Mouse (Mus musculus) C2C12 (cell line): ENCODE data around the gene Exoc4. TPM values are rescaled to one million over a fixed set of nuclear protein-coding genes. Genes with fewer than 3 reads are reported as not detected.
A peak's percentile ranks its signal among the peaks of the same experiment; 100 is the strongest.

Source experiments
- H3K27me3 ChIP-seq: one replicate; pipeline ENCODE4 v1.6.1; 2011; ENCODE audit not compliant: control insufficient read depth, insufficient read depth, insufficient read length
- H3K36me3 ChIP-seq: one replicate; pipeline ENCODE4 v1.6.1; 2011; ENCODE audit not compliant: control insufficient read depth, insufficient read depth
- H3K4me3 ChIP-seq: one replicate; pipeline ENCODE4 v1.5.1; 2011; ENCODE audit warnings: mild to moderate bottlenecking, control low read depth; ENCODE audit not compliant: poor library complexity, insufficient read depth, severe bottlenecking
- H3K79me2 ChIP-seq: one replicate; pipeline ENCODE4 v1.6.1; 2011; ENCODE audit not compliant: control insufficient read depth, insufficient read depth
- H3K79me3 ChIP-seq: one replicate; pipeline ENCODE4 v1.6.1; 2011; ENCODE audit warnings: low read depth, control low read depth
- H3ac ChIP-seq: one replicate; pipeline ENCODE3; 2011; ENCODE audit warnings: low read depth; ENCODE audit not compliant: control insufficient read depth, insufficient read length
- CEBPB ChIP-seq: IDR thresholded peaks from one replicate; pipeline ENCODE4 v1.6.1; 2011; ENCODE audit warnings: low read depth, mild to moderate bottlenecking, control low read depth, moderate library complexity
- CTCF ChIP-seq: IDR thresholded peaks from one replicate; pipeline ENCODE4 v1.5.1; 2011; ENCODE audit not compliant: control insufficient read depth, insufficient read depth, insufficient read length
- FOSL1 ChIP-seq: IDR thresholded peaks from one replicate; pipeline ENCODE4 v1.8.0; 2011; ENCODE audit warnings: mild to moderate bottlenecking, low read length; ENCODE audit not compliant: poor library complexity, insufficient read depth, severe bottlenecking
- MAX ChIP-seq: IDR thresholded peaks from one replicate; pipeline ENCODE4 v1.6.1; 2011; ENCODE audit warnings: mild to moderate bottlenecking, control low read depth
- MYOD1 ChIP-seq: IDR thresholded peaks from one replicate; pipeline ENCODE4 v1.6.1; 2011; ENCODE audit warnings: low read depth; ENCODE audit not compliant: control insufficient read depth, insufficient read length
- MYOG ChIP-seq: IDR thresholded peaks from one replicate; pipeline ENCODE4 v1.6.1; 2011; ENCODE audit not compliant: control insufficient read depth, insufficient read length; ENCODE audit errors: extremely low read depth
- USF1 ChIP-seq: IDR thresholded peaks from one replicate; pipeline ENCODE4 v1.6.1; 2011; ENCODE audit warnings: low read depth, mild to moderate bottlenecking, control low read depth, moderate library complexity
- polyA plus RNA-seq: library from polyadenylated mRNA; unstranded; fragments of >200 nt; fragmentation: generic; extraction: Trizol; gene quantifications from one replicate; pipeline ENCODE4 v1.2.1, GENCODE M21; 2012; ENCODE audit warnings: missing spikeins

Exoc4 gene
- polyA plus RNA-seq, 1 experiment = 20.6 TPM

DNA sequence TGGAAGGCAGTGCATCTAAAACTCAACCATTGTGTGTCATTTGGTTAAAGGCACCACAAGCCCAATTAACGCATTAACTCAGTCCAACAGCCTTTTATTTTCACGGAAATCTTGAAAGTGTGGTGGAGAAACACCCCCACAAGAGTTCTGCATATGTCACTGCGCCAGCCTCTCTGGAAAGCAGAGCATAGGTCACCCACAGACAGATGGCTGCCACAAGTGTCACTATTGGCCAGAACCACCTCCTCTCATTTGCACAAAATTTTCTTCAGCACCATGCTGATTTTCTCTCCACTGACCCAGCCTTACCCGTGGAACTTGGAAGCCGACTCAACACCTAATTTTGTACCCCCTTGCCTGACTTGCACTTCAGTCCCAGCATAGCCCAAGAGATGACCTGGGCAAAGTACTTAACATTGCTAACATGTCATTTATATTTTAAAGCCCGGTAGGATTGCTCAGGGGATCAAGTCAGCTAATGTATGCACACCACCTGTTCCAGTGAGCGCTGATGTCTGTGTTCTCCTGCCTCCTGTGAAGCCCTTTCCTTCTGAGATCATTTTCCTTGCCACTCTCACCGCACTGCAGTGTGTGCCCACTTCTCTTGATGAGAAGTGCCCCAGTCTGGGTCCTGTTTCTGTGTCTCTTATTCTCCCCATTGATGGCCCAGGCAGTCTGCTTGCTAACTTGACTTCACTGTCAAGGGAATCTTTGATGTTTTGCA lies 625.6 kb downstream of the Exoc4 start:
- Histone ChIP-seq H3ac (no peak overlapping the region), H3K27me3 (no peaks in the 10 kb centered on the region), H3K79me3 (no peaks in the 10 kb centered on the region), H3K36me3 (no peaks in the 10 kb centered on the region), H3K79me2 (no peaks in the 10 kb centered on the region), H3K4me3 (no peak overlapping the region)
- TF ChIP-seq FOSL1 (no peak), CEBPB (no peak), MYOD1 (no peak), MYOG (no peak), MAX (no peak), CTCF (no peak), USF1 (no peak)

DNA sequence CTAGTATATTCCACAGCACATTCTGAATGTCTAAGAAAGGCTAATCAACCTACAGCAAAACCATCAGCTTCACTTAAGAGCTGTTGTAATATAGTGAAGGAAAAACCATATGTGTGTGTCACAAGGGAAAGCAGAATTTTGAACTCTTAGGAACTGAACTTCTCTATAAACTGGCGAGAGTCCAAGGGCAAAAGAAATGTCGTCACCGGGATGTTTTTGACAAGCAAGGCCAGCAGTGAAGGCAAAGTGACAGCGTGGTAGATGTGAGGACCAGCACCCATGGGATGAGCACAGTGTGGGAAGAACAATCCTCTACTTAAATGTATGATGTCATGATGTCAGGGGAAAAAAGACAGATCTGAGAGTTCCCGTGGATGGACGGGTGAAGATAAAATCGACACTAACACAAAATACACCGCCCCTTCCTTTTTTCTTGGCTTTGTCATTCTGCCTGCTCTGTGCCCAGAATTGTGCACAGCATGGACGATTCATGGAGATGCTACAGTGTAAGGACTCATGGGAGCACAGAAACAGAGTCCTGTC lies 635.3 kb downstream of the Exoc4 start:
- H3ac ChIP-seq = no peak overlapping the region
- H3K79me2 ChIP-seq = no peaks in the 10 kb centered on the region
- H3K27me3 ChIP-seq = no peaks in the 10 kb centered on the region
- no peak overlapping the region for H3K4me3 ChIP-seq
- no peaks in the 10 kb centered on the region for H3K79me3 ChIP-seq
- H3K36me3 ChIP-seq = no peaks in the 10 kb centered on the region
- TF ChIP-seq USF1 = no peak
- TF ChIP-seq MAX = no peak
- no peak for TF ChIP-seq CEBPB
- TF ChIP-seq FOSL1 = no peak
- no peak for TF ChIP-seq MYOD1
- no peak for TF ChIP-seq CTCF

DNA sequence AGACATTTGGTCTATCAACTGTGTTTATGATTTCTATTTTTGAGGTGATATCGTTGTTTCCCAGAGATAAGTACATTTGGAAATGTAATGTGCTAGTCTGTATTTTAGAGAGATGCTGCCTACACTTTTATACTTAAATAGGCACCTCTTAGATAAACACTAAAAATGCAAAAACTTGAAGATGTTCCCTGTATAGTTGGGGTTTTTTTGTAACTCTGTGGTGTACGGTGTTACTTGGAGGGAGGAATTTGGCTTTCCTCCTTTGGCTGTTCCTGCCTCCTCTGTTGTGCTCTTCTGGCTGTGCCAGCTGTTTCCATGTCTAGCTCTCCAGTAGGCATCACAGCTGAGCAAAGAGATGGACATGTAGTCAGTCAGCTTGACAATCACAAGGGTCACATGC lies 638.1 kb downstream of the Exoc4 start:
- H3K79me2 ChIP-seq = no peaks in the 10 kb centered on the region
- H3ac ChIP-seq = no peak overlapping the region
- no peak overlapping the region for H3K4me3 ChIP-seq
- no peaks in the 10 kb centered on the region for H3K79me3 ChIP-seq
- H3K36me3 ChIP-seq = no peaks in the 10 kb centered on the region
- H3K27me3 ChIP-seq = no peaks in the 10 kb centered on the region
- TF ChIP-seq FOSL1 (no peak), MYOD1 (no peak), MYOG (no peak), MAX (no peak), CTCF (no peak), USF1 (no peak), CEBPB (no peak)

DNA sequence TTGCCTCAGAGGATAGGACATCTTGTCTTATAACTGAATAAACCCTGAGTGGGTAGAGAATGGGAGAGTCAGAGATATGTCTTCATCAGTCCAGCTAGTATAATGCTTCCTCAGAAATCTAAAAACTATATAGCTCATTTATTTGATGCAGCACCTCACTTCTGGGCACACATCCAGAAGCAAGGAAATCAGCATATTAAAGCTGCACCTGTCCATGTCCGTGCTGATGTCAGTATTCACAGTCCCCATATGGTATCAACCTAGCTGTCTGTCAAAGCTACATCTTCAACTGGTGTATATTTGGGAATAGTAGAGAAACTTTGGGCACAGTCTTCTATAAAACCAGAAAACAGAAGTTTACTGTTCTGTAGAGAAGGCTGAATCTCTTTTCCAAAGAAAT lies 642.0 kb downstream of the Exoc4 start:
- H3K4me3 ChIP-seq = no peak overlapping the region
- H3K36me3 ChIP-seq = no peaks in the 10 kb centered on the region
- no peaks in the 10 kb centered on the region for H3K79me3 ChIP-seq
- no peak for TF ChIP-seq MAX
- no peak for TF ChIP-seq USF1
- no peak for TF ChIP-seq CEBPB
- TF ChIP-seq CTCF = no peak
- no peak for TF ChIP-seq FOSL1
- TF ChIP-seq MYOG = no peak
- TF ChIP-seq MYOD1 = no peak
- H3K27me3 ChIP-seq = no peaks in the 10 kb centered on the region
- H3K79me2 ChIP-seq = no peaks in the 10 kb centered on the region
- no peak overlapping the region for H3ac ChIP-seq

DNA sequence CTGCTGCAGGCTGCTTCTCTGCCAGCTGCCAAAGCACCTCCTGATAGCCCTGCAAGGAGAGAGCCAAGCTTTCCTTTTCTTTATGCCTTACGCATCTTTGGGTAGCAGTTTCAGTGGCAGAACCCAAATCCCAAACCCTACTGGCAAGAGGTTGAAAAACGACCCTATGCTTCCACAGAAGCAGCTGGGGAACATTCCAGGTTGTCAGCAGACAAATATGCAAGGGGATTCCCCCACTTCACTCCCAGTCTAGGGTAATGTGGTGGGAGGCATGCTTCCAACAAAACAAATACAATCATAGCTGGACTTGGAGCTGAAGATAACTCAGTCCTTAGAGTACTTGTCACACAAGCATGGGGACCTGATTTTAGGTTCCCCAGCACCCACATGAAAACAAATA lies 643.3 kb downstream of the Exoc4 start:
- Histone ChIP-seq H3K79me3 (no peaks in the 10 kb centered on the region), H3K27me3 (no peaks in the 10 kb centered on the region), H3K79me2 (no peaks in the 10 kb centered on the region), H3K4me3 (no peak overlapping the region), H3K36me3 (no peaks in the 10 kb centered on the region), H3ac (no peak overlapping the region)
- no peak for TF ChIP-seq USF1
- TF ChIP-seq MYOD1 = peak; percentile 9

DNA sequence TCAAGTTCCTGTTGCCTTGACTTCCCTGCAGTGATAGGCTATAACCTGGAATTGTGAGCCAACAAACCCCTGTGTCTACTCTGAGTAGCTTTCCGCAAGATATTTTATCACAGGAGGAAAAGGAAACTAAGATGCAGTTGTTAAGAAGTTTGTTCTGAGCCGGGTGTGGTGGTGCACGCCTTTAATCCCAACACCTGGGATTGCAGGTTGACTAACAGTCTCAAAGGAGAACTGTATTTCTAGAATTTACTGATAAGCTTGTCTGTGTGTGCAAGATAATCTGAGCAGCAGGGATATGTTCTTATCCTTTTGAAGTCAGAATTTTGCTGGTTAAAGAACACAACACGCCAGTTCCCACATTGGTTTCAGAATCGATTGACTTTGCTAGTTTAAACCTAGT lies 651.1 kb downstream of the Exoc4 start:
- no peaks in the 10 kb centered on the region for H3K36me3 ChIP-seq
- TF ChIP-seq USF1 = no peak
- TF ChIP-seq CEBPB = no peak
- TF ChIP-seq MAX = no peak
- TF ChIP-seq MYOD1 = no peak
- TF ChIP-seq CTCF = no peak
- TF ChIP-seq MYOG = no peak
- no peak for TF ChIP-seq FOSL1
- no peak overlapping the region for H3K4me3 ChIP-seq
- no peaks in the 10 kb centered on the region for H3K27me3 ChIP-seq
- no peaks in the 10 kb centered on the region for H3K79me3 ChIP-seq
- H3K79me2 ChIP-seq = no peaks in the 10 kb centered on the region
- H3ac ChIP-seq = no peak overlapping the region
